Mouse (Mus musculus): Measurements from ENCODE around the gene Mrpl54.
A peak's percentile ranks its signal among the peaks of the same experiment; 100 is the strongest.

Gene Mrpl54

DNA sequence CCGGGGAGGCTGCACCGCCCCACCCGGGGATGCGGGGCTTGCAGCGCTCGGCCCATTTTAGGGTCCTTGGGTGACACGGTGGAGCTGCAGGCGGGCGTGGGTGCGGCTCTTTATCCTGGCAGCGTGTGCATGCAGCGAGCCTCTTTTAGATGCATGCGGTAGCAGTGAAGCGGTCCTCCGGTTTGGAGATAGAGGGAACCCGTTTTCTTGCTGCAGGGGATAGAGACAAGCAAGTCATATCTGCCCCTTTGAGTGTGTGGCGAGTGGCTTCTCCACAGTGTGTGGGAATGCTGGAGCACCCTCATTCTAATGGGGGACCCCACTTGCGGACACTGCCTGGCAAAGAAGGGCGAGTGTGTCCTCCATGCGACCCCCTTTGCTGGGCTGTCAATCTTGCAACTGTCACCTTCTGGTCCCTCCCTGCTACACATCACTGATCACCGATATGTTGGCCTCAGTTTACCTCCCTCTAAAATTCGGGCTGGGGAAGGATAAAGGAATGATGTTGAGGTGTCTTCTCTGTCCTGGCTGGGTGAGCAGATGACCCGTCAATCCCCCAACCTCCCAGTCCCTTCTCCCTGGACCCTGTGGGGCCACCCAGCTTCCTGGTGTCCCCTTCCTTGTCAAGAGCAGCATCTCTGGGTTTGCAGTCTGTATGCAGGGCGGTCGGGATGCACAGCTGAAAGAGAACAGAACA lies 26.7 kb upstream of the Mrpl54 start:
- DNase-seq, result no peak

DNA sequence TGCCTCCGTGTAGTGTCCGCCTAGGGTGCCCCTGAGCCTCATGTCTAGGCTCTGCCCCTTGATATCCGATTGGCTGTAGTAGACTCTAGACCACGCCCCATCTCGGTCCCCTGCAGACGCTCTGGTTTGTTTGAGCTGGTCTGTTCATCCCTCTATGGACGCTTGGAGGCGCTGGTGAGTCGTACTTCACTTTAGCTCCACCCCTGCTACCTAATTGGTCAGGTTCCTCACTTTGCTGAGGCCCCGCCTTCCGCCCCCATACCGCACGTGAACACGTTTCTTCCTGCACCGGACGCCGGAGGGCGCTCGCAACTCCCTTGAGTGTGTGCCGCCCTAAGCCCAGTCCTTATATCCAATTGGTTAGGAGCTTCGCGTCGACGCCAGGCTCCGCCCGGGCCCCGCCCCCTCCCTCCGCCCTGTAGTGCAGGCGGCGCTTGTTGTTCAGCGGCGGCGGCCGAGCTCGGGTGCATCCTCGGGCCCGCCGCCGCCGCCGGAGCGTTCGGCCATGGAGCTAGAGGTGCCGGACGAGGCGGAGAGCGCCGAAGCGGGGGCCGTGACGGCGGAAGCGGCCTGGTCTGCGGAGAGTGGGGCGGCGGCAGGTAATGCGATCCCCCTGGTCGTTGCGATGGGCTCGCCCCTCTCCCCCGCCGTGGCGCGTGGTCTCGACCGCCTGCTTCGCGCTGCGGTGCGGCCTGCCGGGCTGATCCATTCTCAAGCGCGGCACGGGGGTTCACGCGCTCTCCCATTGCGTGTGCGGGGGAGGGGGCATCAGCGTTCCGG lies 26.0 kb upstream of the Mrpl54 start, which contains the start of gene Pip5k1c:
Gene Pip5k1c (plus strand): TSS at position 410 of the 780 bp plus-strand sequence.
- DNase-seq, result peak; percentile 99

- DNase-seq, result no peak
Measured at GRCm38 (mm10) chr10:81291511-81292104, 24.9 kb upstream of the Mrpl54 start, which contains the start of gene Tjp3. TSS of gene Tjp3 (minus strand) at chr10:81291581.

GRCm38 (mm10) chr10:81290698-81291460 lies 24.1 kb upstream of the Mrpl54 start:
- peak; percentile 44 for DNase-seq

- no peak for DNase-seq
Measured at GRCm38 (mm10) chr10:81289811-81290210, 23.1 kb upstream of the Mrpl54 start.

GRCm38 (mm10) chr10:81289278-81289677 lies 22.5 kb upstream of the Mrpl54 start:
- DNase-seq, result peak; percentile 71

DNA sequence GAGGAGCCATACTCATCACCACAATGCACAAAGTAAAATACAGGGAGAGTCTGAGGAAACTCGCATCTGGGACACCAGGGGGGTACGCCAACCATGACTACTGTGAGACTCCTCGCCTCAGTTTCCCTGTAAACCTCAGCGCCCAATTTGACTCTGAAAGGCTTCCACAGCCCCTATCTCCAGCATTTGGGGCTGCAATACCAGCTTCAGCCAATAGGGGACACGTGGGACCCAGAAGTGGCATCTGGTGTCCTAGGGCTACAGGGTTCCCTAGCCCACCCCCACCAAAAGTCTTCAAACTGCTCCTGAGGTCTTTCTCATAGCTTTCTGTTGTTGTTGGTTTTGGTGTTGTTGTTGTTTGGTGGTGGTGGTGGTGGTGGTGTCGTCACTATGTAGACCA lies 21.9 kb upstream of the Mrpl54 start:
- DNase-seq, result peak; percentile 64

DNA sequence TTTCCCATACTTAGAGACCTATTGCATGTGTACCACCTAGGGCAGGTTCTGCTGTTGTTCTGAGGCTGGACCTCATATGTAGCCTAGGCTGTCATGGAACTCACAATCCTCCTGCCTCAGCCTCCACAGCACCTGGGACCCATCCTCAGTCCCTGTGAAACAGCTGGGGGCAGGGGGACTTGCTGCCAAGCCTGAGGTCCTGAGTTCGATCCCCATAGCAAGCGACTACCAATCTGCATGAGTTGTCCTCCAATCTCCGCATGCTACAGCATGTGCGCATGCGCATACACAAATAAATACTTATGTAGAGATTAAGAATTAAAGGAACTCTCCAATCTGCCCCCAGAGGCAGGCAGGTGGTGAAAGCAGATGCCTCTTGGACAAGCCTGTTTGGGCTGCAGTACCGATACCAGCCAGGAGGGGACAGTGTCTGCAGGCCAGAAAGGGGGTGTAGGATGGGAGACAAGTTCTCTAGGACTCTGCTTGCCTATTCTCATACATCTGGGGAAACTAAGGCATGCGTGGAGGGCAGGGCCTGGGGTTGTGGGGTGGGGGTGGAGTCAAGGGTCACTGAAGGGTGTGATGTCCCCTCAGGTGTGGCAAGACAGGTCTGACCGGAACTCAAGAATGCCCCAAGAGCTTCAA lies 20.9 kb upstream of the Mrpl54 start:
- peak; percentile 56 for DNase-seq

GRCm38 (mm10) chr10:81286586-81286985 lies 19.9 kb upstream of the Mrpl54 start:
- no peak for DNase-seq

DNA sequence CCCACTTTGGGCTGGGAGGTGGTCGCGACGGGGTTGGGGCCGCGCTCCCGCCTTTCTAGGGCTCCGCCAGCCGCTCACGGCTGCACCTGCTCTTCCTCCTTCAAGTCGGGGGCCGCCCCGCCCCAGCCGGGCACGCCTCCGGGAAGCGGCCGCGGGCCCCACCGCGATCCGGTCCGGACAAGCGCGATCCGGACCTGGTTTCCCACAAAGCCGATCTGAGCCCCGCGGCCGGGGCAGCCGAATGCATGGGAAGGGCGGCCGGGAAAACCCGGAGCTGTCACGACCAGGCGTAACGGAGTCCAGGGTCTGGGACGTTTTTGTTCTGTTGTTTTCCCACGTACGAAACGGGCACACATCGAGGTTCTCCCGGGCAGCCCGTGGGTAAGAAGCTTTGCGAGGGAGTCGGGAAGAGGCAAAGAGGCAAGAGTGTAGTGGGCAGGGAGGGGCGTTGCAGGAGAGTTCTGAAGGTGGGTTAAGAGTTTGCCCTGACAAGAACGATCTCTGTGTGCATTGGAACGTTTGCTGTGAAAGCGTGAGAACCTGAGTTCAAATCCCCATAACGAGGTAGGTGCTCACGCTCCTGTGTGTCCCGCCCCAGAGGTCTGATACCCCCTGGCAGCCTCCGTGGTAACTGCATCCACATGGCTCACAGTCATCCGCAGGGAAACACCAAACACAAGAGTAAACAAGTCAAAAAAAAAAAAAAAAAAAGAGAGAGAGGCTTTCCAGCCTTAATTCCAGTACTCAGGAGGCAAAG lies 19.1 kb upstream of the Mrpl54 start:
- DNase-seq, result peak; percentile 91

GRCm38 (mm10) chr10:81284719-81285118 lies 18.0 kb upstream of the Mrpl54 start:
- no peak for DNase-seq

GRCm38 (mm10) chr10:81284189-81284588 lies 17.5 kb upstream of the Mrpl54 start:
- DNase-seq, result no peak

- DNase-seq, result no peak
Measured at GRCm38 (mm10) chr10:81279496-81279895, 12.8 kb upstream of the Mrpl54 start.

DNA sequence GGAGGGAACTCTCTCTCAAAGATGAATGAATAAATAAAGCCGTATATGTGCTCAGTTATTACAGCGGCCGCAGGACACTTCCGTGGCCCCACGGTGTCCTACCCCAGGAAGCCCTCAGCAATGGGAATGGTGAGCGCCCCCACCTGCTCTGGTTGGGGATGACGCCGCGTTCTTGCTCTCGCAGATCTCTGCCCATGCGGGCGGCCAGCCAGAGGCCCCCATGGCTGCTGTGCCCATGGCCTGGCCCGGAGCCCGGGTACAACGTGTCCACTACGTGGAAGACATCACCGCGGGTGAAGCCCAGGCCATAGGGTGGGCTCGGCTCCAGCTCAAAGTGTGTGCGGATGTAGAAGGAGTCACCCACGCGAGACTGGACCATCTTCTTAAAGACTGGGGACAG lies 10.9 kb upstream of the Mrpl54 start:
- no peak for DNase-seq

GRCm38 (mm10) chr10:81273842-81274241 lies 7.1 kb upstream of the Mrpl54 start:
- DNase-seq, result no peak

DNA sequence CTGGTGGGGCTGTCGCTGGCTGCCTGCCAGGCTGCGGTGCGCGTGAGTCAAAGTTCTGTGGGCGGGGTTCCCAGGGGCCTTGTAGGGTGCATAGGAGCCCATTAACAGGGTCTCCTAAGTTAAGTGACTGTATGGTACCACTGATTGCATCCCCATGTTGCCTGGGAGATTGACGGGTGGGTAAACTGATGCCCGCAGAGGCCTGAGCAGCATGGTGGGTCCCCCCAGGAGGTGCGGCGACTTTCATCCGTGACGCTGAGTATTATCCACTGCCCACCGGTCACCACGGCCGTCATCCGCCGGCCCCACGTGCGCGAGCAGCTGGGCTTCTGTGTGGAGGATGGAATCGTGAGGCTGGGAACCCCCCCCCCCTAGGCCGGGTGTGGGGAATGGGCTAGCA lies 5.6 kb upstream of the Mrpl54 start:
- no peak for DNase-seq

DNA sequence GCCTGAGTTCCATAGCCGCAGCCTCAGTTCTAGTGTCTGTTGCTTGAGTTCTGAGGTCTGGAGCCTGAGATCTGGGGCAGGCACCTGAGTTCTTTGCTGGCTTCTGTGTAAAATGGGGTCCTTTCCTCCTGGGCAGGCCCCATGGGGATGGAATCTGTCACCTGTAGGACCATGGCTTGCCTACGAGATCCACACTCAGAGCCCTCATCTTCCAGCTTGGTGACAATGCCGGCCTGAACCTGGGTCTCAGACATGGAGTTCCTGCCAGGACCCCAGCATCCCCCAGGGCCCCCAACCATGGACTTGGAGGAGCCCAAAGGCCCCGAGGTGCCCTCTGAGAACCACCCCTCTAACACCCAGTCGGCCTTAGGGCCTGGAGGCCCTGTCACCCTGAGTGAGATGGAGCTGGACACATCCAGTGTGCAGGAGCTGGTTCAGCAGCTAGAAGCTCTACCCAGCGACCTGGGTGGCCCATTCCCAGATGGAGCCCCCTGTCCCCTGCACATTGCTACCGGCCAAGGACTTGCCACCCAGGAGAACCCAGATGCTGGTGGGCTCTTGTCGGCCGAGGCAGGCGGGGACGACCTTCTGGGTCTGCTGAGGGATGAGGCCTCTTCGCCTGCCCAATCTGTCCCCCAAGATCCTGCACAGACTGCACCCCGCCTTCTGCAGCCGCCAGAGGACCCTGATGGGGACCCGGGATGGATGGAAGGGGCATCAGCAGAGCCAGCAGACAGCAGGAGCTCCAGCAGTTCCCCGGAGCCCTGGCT lies 2.1 kb upstream of the Mrpl54 start:
- no peak for DNase-seq

GRCm38 (mm10) chr10:81268056-81268455 lies 1.3 kb upstream of the Mrpl54 start:
- peak; percentile 64 for DNase-seq

DNA sequence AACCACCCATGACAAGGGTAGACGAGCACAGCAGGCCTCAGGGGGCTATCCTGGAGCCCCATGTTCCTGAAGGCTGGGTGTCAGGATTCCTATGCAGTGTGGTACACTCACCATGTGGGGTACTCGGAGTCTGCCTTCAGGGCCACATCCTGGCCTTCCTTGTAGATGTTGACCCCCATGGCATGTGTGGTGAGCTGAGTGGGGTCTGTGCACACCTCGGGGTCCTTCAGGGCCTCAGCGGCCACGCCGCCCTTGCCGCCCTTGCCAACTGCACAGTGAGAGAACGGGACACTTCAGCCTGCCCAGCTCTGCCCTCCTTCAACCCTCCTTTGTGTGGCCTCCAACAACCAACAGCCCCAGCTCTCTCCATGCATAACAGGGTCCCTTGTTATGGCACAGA lies 1.2 kb downstream of the Mrpl54 start:
- DNase-seq, result no peak

DNA sequence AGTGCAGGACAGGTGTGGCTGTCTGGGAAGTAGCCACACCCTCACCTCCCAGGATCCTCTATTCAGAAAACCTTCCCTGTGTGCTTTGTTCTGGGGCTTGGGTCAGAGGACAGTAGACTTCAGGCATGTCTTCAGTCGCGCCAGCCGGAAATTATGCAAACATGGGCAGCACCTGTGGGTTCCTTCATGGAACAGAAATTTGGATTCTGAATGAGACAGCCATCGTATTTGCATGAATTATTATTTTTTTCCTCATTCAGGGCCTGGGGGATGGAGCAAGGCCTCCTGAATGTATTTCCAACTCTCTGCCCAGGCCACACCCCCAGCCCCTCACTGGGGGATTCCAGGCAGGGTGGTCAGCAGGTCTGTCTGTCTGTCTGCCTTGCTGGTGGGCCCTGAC lies 5.7 kb downstream of the Mrpl54 start:
- no peak for DNase-seq
